Mouse (Mus musculus): ENCODE measurements at regions not wholly inside any gene's neighbourhood (a gene's known extent, or its start where the extent isn't known, plus 50 kb on each side); places are given as distances from the start of the nearest gene placed in this dataset.

DNA sequence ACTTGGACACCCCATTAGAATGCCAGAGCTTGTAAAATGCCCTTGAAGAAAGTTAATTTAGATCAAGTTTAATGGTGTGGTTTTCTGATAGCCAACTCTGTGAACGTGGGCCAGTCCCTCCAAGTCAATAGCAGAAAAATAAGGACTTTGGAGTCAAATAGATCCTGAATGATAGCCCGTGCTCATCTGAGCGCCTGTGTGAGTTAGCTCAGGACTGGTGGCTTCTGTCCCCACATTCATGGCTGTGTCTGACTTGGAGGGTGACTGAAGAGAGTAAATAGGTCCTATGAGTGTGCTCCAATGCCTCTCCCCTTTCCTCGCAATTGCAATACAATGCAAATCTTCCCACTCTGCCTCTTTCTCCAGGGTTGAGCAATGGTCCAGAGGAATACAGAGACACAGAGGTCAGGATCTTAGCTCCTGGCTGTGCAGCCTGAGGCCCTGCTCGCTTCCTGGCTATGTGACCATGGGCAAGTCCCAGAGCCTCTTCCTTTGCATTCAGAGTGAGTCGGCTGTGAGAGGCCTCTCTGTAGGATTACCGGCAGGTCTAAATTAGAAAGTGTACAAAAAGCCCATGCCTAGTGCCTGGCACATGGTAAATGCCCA is 164.2 kb upstream of the Lpp start:
- TF ChIP-seq POLR2A (IDR thresholded peaks at IDR 0.05; ENCODE audit: insufficient read depth, low read length) (no peak), EP300 (IDR thresholded peaks at IDR 0.05; ENCODE audit: insufficient read depth, low read depth, low read length) (no peak)

All from ES-Bruce4 (cell line).